Mouse (Mus musculus) granulocyte monocyte progenitor cell, adult 5-6 weeks (primary cell): ENCODE measurements around the gene Prss40. TPM values are rescaled to one million over a fixed set of nuclear protein-coding genes. Genes with fewer than 3 reads are reported as not detected.

Source experiments
- ATAC-seq: replicated peaks from 2 replicates; pipeline ENCODE4 v1.8.0; 2016; ENCODE audit warnings: mild to moderate bottlenecking, moderate TSS enrichment, inconsistent platforms; ENCODE audit not compliant: poor library complexity, severe bottlenecking
- total RNA-seq, 2 experiments: library from RNA; stranded (forward) in 1 of 2; stranded (reverse) in 1 of 2; fragments of 200-712, 200-1000 nt in 1 of 2; fragments of >200 nt in 1 of 2; fragmentation: Nextera tagmentation in 1 of 2; gene quantifications; 2 replicates each; pipeline ENCODE4 v1.2.3; 2014 to 2017

Prss40 gene
- total RNA-seq (2014; fragmentation: Nextera tagmentation), result not detected in 2 replicates
- not detected in 2 replicates for total RNA-seq (2017)

- ATAC-seq, result no peak
Observed at GRCm38 (mm10) chr1:34560843-34561242, at the start of gene Prss40. Gene Prss40, minus strand, starts transcription at chr1:34560943.

DNA sequence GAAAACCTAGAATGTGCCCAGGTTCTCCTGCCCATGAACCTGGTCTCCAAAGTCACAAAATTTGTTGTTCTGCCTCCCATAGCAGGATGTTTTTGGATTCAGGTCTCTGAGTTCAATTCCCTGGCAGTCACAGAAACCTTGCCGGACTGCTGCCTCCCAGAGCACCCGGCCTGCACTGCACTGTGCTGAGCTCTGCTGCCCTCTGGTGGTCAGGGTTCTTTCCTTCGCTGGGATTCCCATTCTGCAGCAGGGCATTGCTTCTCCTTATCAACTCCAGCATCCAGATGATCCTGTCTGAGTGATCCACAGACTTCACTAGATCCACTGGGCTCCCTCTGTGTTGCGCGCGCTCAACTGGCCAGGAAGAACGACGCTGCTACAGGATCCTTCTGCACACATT is 41.6 kb upstream of the Prss40 start:
- ATAC-seq, result peak; percentile 94

- no peak for ATAC-seq
Observed at GRCm38 (mm10) chr1:34601323-34602047, 40.7 kb upstream of the Prss40 start.

GRCm38 (mm10) chr1:34600000-34600399 is 39.3 kb upstream of the Prss40 start:
- no peak for ATAC-seq

DNA sequence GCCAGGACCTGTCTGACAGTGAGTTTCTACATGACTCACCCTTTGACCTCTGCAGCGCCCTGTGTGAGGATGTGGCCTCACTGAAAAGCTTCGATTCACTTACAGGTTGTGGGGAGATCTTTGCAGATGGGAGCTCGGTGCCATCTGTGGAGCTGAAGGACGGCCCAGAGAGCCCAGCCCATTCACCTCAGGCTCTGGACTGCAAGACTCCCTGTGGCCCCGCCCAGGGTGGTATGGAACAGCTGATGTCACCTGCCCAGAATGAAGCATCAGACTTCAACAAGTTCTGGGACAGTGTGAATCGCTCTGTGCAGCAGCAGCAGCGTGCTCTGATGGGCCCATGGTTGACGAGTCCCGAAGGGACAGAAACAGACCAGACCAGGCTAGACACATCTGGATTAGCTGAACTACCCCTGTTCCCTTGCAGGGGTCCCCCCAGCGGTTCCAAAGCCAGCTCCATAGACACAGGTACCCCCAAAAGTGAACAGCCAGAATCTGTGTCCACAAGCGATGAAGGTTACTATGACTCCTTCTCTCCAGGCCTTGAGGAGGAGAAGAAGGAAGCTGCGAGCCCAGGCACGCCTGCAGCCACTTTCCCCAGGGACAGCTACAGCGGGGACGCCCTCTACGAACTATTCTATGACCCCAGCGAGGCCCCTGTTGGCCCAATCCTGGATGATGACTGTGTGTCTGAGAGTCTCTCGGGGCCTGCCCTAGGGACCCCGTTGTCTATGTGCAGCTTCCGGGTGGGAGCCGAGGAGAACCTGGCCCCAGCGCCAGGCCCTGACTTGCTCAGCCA is 26.8 kb upstream of the Prss40 start:
- ATAC-seq, result no peak

- ATAC-seq, result no peak
Observed at GRCm38 (mm10) chr1:34584736-34585135, 24.0 kb upstream of the Prss40 start.

- ATAC-seq, result no peak
Observed at GRCm38 (mm10) chr1:34583821-34584263, 23.1 kb upstream of the Prss40 start.

DNA sequence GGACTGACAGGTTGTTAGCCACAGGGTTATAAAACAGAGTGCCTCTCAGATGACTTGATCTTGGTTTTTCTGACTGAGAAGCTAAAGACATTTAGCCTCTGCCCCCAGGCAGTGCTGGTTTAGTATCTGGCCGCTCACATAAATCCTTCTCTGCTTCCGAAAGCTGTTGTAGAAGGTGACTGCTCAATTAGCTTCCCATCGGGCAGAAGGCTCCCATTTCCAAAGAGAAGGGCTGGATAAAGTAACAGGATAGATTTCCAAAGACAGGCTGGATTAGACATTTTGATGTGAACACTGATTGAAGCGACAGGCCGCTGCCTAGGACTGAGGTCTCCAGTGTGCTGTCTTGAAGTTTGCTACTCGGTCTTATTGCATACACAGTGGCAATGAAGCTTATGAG is 21.5 kb upstream of the Prss40 start:
- ATAC-seq, result no peak

DNA sequence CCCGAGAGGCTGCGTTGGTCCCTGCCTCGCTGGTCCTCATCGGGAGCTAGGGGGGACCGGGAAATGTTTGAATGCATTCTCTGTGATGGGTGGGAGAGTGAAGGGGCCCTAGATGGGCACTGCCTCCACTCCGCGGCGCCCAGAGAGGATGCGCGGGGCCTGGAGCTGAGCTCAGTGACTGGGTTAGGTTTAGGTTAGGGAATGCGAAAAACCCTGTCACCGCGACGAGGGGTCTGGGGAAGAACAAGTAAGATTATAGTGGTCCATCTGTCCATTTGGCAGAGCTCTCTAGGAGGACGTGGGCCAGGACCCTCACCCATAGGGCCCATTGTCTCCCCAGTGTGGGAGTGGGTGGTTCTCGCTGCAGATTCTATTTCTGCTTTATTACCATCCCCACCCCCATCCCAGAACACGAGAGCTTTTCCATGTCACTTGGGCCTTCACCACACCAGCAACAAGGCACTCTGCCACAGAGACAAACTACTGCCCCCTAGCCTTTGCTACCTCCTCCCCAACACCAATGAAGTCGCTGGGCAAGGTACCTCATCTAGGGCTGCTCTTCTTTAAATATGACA is 19.1 kb upstream of the Prss40 start:
- no peak for ATAC-seq

- ATAC-seq, result peak; percentile 99
Observed at GRCm38 (mm10) chr1:34578851-34579781, 18.4 kb upstream of the Prss40 start, which contains the start of gene Amer3. Gene Amer3, plus strand, starts transcription at chr1:34579657.

DNA sequence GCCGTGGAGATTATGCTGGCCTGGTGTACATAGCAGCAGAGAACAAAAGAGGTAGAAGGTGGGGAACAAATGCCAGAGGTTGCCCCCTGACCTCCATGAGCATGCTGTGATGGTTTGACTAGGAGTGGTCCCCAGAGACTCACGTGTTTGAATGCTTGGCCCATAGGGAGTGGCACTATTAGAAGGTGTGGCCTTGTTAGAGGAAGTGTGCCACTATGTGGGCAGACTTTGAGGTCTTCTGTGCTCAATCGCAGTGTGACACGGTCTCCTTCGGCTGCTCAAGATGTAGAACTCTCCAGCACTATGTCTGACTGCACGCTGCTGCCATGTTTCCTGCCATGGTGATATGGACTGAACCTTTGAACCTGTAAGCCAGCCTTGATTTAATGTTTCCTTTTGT is 12.5 kb upstream of the Prss40 start:
- ATAC-seq, result peak; percentile 83

DNA sequence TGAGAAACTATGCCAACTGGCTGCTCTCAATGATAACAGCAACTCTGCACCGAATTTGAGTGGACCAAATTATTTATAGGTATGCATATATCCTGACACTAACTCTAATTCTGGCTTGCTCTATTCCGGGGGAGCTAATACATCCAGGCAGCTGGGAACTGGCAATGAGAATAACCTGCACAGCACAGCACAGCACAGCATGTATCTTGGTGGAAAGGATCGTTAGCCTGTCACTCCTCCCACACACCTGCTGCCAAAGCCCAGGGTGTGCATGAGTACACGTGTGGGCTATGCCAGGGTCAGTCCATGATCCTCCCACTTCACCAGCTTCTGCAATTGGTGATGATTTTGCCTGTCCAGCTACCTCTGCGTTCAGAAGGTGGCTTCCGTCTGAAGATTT is 10.7 kb upstream of the Prss40 start:
- no peak for ATAC-seq

DNA sequence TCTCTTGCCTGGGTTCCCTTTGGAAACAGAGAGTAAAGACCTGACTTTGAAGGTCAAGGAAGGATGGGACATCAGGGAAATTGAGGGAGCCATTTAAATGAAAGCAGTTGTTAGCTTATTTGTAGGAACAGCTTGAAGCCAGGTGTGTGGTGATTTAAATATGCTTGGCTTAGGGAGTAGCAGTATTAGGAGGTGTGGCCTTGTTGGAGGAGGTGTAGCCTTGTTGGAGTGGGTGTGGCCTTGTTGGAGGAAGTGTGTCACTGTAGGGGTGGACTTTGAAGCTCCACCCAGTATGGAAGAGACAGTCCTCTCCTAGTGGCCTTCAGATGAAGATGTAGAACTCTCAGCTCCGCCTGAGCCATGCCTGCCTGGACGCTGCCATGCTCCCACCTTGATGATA is 9.1 kb upstream of the Prss40 start:
- no peak for ATAC-seq

GRCm38 (mm10) chr1:34568120-34568519 is 7.4 kb upstream of the Prss40 start:
- ATAC-seq, result no peak

- ATAC-seq, result peak; percentile 92
Observed at GRCm38 (mm10) chr1:34564383-34565045, 3.8 kb upstream of the Prss40 start.

DNA sequence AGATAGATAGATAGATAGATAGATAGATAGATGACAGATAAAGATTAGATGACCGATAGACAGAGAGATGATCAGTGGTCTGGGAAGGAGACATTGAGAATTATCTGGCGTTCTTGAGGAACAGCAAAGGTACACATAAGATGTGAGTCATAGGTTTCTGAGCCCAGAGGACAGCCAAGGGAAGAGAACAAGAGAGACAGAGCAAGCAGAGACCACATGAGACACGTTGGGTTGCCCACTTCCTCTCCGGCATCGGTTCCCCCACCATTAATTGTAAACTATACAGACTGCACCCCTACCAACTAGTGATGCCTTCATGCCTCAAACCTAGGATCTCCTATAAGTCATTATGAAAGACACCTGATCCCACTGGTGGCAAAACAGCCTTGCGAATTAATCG is 6.5 kb downstream of the Prss40 start:
- ATAC-seq, result peak; percentile 50; the same call in 1 of the 2 replicates

- ATAC-seq, result no peak
Observed at GRCm38 (mm10) chr1:34553690-34554089, 7.1 kb downstream of the Prss40 start.

DNA sequence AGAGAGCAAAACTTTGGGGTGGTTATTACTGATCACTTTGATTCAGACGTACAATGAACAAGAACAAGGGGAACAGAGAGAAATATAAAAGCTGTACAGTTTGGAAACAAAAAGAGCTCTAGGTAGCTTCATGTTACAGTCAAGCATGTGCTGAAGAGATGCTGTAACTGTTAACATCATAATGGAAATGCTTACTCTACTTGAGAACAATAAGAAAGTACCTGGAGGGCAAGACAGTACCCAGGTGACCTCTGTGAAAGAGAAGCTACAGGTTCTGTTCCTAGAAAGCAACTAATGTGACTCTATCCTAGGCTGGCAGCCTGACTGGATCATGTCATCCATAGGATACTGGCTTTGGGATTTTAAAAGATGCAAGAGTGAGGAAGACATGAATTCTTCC is 13.7 kb downstream of the Prss40 start:
- ATAC-seq, result no peak

GRCm38 (mm10) chr1:34536767-34537485 is 23.8 kb downstream of the Prss40 start:
- peak; percentile 78 for ATAC-seq
